Mouse (Mus musculus): ENCODE results near the gene Brpf3. TPM values are rescaled to one million over a fixed set of nuclear protein-coding genes. Genes with fewer than 3 reads are reported as not detected.

The Brpf3 gene
- polyA plus RNA-seq, 1 experiment from 2014 or later, result 16.5 TPM

- no peak for ATAC-seq (ENCODE audit: insufficient number of reproducible peaks, insufficient read depth, low FRiP score, low TSS enrichment)
- H3K4me1 ChIP-seq, result no peaks in the 10 kb centered on the region
- H3K36me3 ChIP-seq, result no peaks in the 10 kb centered on the region
- H3K27me3 ChIP-seq, result no peaks in the 10 kb centered on the region
- no peak overlapping the region for H3K4me2 ChIP-seq (replicated peaks)
- H3K4me3 ChIP-seq, result no peak overlapping the region
- no peak overlapping the region for H3K9ac ChIP-seq
- H3K9me3 ChIP-seq, result no peaks in the 10 kb centered on the region
- H3K27ac ChIP-seq, result no peak overlapping the region
Measured at GRCm38 (mm10) chr17:28866921-28867320, 66.0 kb downstream of the Brpf3 start.

GRCm38 (mm10) chr17:28867381-28867780, 66.5 kb downstream of the Brpf3 start:
- Histone ChIP-seq H3K36me3 (no peaks in the 10 kb centered on the region), H3K4me3 (no peak overlapping the region), H3K27me3 (no peaks in the 10 kb centered on the region), H3K27ac (no peak overlapping the region), H3K4me1 (no peaks in the 10 kb centered on the region), H3K9ac (no peak overlapping the region), H3K4me2 (replicated peaks) (no peak overlapping the region), H3K9me3 (no peaks in the 10 kb centered on the region)
- ATAC-seq (ENCODE audit: insufficient number of reproducible peaks, insufficient read depth, low FRiP score, low TSS enrichment), result no peak
- 91% methylated on average over 4 of the region's 4 CpGs for WGBS

- H3K9me3 ChIP-seq, result no peaks in the 10 kb centered on the region
- no peak overlapping the region for H3K4me2 ChIP-seq (replicated peaks)
- no peak overlapping the region for H3K4me3 ChIP-seq
- 67% methylated on average over 9 of the region's 9 CpGs for WGBS
- no peak overlapping the region for H3K27ac ChIP-seq
- ATAC-seq (ENCODE audit: insufficient number of reproducible peaks, insufficient read depth, low FRiP score, low TSS enrichment), result no peak
- H3K4me1 ChIP-seq, result no peaks in the 10 kb centered on the region
- H3K27me3 ChIP-seq, result no peaks in the 10 kb centered on the region
- H3K9ac ChIP-seq, result no peak overlapping the region
- H3K36me3 ChIP-seq, result no peaks in the 10 kb centered on the region
Measured at GRCm38 (mm10) chr17:28869412-28870110, 68.7 kb downstream of the Brpf3 start.

- Histone ChIP-seq H3K4me3 (no peak overlapping the region), H3K4me1 (no peaks in the 10 kb centered on the region; the same call in 1 of the 2 replicates), H3K27me3 (no peaks in the 10 kb centered on the region), H3K9me3 (no peaks in the 10 kb centered on the region), H3K4me2 (replicated peaks) (no peak overlapping the region), H3K9ac (no peak overlapping the region), H3K36me3 (no peaks in the 10 kb centered on the region), H3K27ac (no peak overlapping the region)
- WGBS, result 71% methylated on average over 5 of the region's 5 CpGs
- no peak for ATAC-seq (ENCODE audit: insufficient number of reproducible peaks, insufficient read depth, low FRiP score, low TSS enrichment)
Measured at GRCm38 (mm10) chr17:28870435-28870834, 69.5 kb downstream of the Brpf3 start.

- no peak overlapping the region for H3K4me3 ChIP-seq
- ATAC-seq (ENCODE audit: insufficient number of reproducible peaks, insufficient read depth, low FRiP score, low TSS enrichment), result no peak
- H3K9ac ChIP-seq, result no peak overlapping the region
- H3K4me1 ChIP-seq, result no peaks in the 10 kb centered on the region; the same call in 1 of the 2 replicates
- H3K36me3 ChIP-seq, result no peaks in the 10 kb centered on the region
- 79% methylated on average over 11 of the region's 11 CpGs for WGBS
- no peak overlapping the region for H3K4me2 ChIP-seq (replicated peaks)
- no peaks in the 10 kb centered on the region for H3K27me3 ChIP-seq
- no peaks in the 10 kb centered on the region for H3K9me3 ChIP-seq
- H3K27ac ChIP-seq, result no peak overlapping the region
Measured at GRCm38 (mm10) chr17:28871831-28872230, 70.9 kb downstream of the Brpf3 start.

GRCm38 (mm10) chr17:28872322-28872721, 71.4 kb downstream of the Brpf3 start:
- no peaks in the 10 kb centered on the region for H3K36me3 ChIP-seq
- no peak overlapping the region for H3K9ac ChIP-seq
- no peak for ATAC-seq (ENCODE audit: insufficient number of reproducible peaks, insufficient read depth, low FRiP score, low TSS enrichment)
- H3K27ac ChIP-seq, result no peak overlapping the region
- H3K4me1 ChIP-seq, result no peaks in the 10 kb centered on the region; the same call in 1 of the 2 replicates
- 86% methylated on average over 7 of the region's 7 CpGs for WGBS
- no peak overlapping the region for H3K4me3 ChIP-seq
- H3K4me2 ChIP-seq (replicated peaks), result no peak overlapping the region
- no peaks in the 10 kb centered on the region for H3K27me3 ChIP-seq
- H3K9me3 ChIP-seq, result no peaks in the 10 kb centered on the region

GRCm38 (mm10) chr17:28874216-28874615, 73.3 kb downstream of the Brpf3 start:
- WGBS, result 75% methylated on average over 4 of the region's 4 CpGs
- Histone ChIP-seq H3K27me3 (no peaks in the 10 kb centered on the region), H3K4me3 (no peak overlapping the region), H3K9ac (no peak overlapping the region), H3K4me1 (no peaks in the 10 kb centered on the region; the same call in 1 of the 2 replicates), H3K9me3 (no peaks in the 10 kb centered on the region), H3K4me2 (replicated peaks) (no peak overlapping the region), H3K27ac (no peak overlapping the region), H3K36me3 (no peaks in the 10 kb centered on the region)
- no peak for ATAC-seq (ENCODE audit: insufficient number of reproducible peaks, insufficient read depth, low FRiP score, low TSS enrichment)

GRCm38 (mm10) chr17:28874825-28875224, 73.9 kb downstream of the Brpf3 start:
- ATAC-seq (ENCODE audit: insufficient number of reproducible peaks, insufficient read depth, low FRiP score, low TSS enrichment), result no peak
- Histone ChIP-seq H3K36me3 (no peaks in the 10 kb centered on the region), H3K27ac (no peak overlapping the region), H3K4me1 (no peaks in the 10 kb centered on the region; the same call in 1 of the 2 replicates), H3K4me3 (no peak overlapping the region), H3K4me2 (replicated peaks) (no peak overlapping the region), H3K9ac (no peak overlapping the region), H3K27me3 (no peaks in the 10 kb centered on the region), H3K9me3 (no peaks in the 10 kb centered on the region)
- WGBS, result 76% methylated on average over 7 of the region's 7 CpGs

- Histone ChIP-seq H3K4me3 (no peak overlapping the region), H3K36me3 (no peaks in the 10 kb centered on the region), H3K9me3 (no peaks in the 10 kb centered on the region), H3K4me1 (no peaks in the 10 kb centered on the region; the same call in 1 of the 2 replicates), H3K4me2 (replicated peaks) (no peak overlapping the region), H3K9ac (no peak overlapping the region), H3K27me3 (0 out of 2 replicates have a peak, but pooled peaks cover 2% of the 10 kb centered on the region), H3K27ac (no peak overlapping the region)
- ATAC-seq (ENCODE audit: insufficient number of reproducible peaks, insufficient read depth, low FRiP score, low TSS enrichment), result 0 out of 2 replicates have a peak, but pooled peaks have one; percentile 26
- 45% methylated on average over 8 of the region's 8 CpGs for WGBS
Measured at GRCm38 (mm10) chr17:28875316-28875715, 74.4 kb downstream of the Brpf3 start.

GRCm38 (mm10) chr17:28876331-28876730, 75.4 kb downstream of the Brpf3 start:
- 62% methylated on average over 5 of the region's 5 CpGs for WGBS
- no peaks in the 10 kb centered on the region for H3K36me3 ChIP-seq
- no peak overlapping the region for H3K4me3 ChIP-seq
- no peak overlapping the region for H3K4me2 ChIP-seq (replicated peaks)
- no peak overlapping the region for H3K27ac ChIP-seq
- no peaks in the 10 kb centered on the region for H3K9me3 ChIP-seq
- ATAC-seq (ENCODE audit: insufficient number of reproducible peaks, insufficient read depth, low FRiP score, low TSS enrichment), result no peak
- H3K27me3 ChIP-seq, result peaks cover 6% of the 10 kb centered on the region; the same call in 1 of the 2 replicates
- no peak overlapping the region for H3K9ac ChIP-seq
- H3K4me1 ChIP-seq, result no peaks in the 10 kb centered on the region; the same call in 1 of the 2 replicates

GRCm38 (mm10) chr17:28876821-28877220, 75.9 kb downstream of the Brpf3 start:
- no peak overlapping the region for H3K9ac ChIP-seq

GRCm38 (mm10) chr17:28879931-28880391, 79.1 kb downstream of the Brpf3 start:
- WGBS, result 6% methylated on average over 18 of the region's 18 CpGs
- Histone ChIP-seq H3K4me2 (replicated peaks) (0 out of 2 replicates have a peak overlapping the region, but pooled peaks have one; percentile 17), H3K4me3 (no peak overlapping the region), H3K9me3 (no peaks in the 10 kb centered on the region), H3K27me3 (peaks cover 10% of the 10 kb centered on the region; the same call in 1 of the 2 replicates), H3K9ac (no peak overlapping the region), H3K36me3 (no peaks in the 10 kb centered on the region), H3K27ac (no peak overlapping the region), H3K4me1 (no peaks in the 10 kb centered on the region; the same call in 1 of the 2 replicates)
- ATAC-seq (ENCODE audit: insufficient number of reproducible peaks, insufficient read depth, low FRiP score, low TSS enrichment), result 0 out of 2 replicates have a peak, but pooled peaks have one; percentile 35

More at GRCm38 (mm10) chr17:28876821-28877220, 75.9 kb downstream of the Brpf3 start:
- no peak overlapping the region for H3K27ac ChIP-seq
- no peaks in the 10 kb centered on the region for H3K36me3 ChIP-seq
- no peaks in the 10 kb centered on the region for H3K9me3 ChIP-seq
- 14% methylated on average over 19 of the region's 19 CpGs for WGBS
- peaks cover 10% of the 10 kb centered on the region; the same call in 1 of the 2 replicates for H3K27me3 ChIP-seq
- 0 out of 2 replicates have a peak overlapping the region, but pooled peaks have one; percentile 19 for H3K4me2 ChIP-seq (replicated peaks)
- H3K4me1 ChIP-seq, result no peaks in the 10 kb centered on the region; the same call in 1 of the 2 replicates
- no peak for ATAC-seq (ENCODE audit: insufficient number of reproducible peaks, insufficient read depth, low FRiP score, low TSS enrichment)
- H3K4me3 ChIP-seq, result no peak overlapping the region

Measured in embryonic facial prominence, embryonic 12.5 days (tissue).